Mouse (Mus musculus) adrenal gland, adult 18-20 months (tissue): Measurements from ENCODE around the gene Brca1. TPM values are rescaled to one million over a fixed set of nuclear protein-coding genes. Genes with fewer than 3 reads are reported as not detected.
"Not testable (repeated sequence)": the region's sequence is repeated elsewhere in the genome, so short reads cannot be mapped to it uniquely, and the experiment has no call there.

Experiments
- DNase-seq, 2 experiments: peaks; one replicate each; pipeline ENCODE4 v3.0.0; 2021 to 2022; ENCODE audit warnings: low spot score in 2 of 2
- total RNA-seq, 2 experiments: library from RNA; stranded (reverse); gene quantifications; 1 replicate in 1 of 2; 2 replicates in 1 of 2; pipeline ENCODE4 v1.2.3; 2021

The Brca1 gene
- total RNA-seq, 2 experiments from 2014 or later = 0.80 to 0.96 TPM

GRCm38 (mm10) chr11:101451536-101451935, 100.2 kb downstream of the Brca1 start:
- no peak for DNase-seq

GRCm38 (mm10) chr11:101450394-101450793, 101.4 kb downstream of the Brca1 start:
- no peak for DNase-seq

- DNase-seq = not testable (repeated sequence)
Measured at GRCm38 (mm10) chr11:101449596-101449995, 102.2 kb downstream of the Brca1 start.

GRCm38 (mm10) chr11:101448899-101449298, 102.9 kb downstream of the Brca1 start:
- DNase-seq = no peak

GRCm38 (mm10) chr11:101448274-101448746, 103.4 kb downstream of the Brca1 start, which contains the start of gene Ifi35:
TSS of gene Ifi35 (plus strand) at chr11:101448407.
- DNase-seq = peak; percentile 68 to 69

GRCm38 (mm10) chr11:101447786-101448185, 104.0 kb downstream of the Brca1 start:
- no peak for DNase-seq

GRCm38 (mm10) chr11:101446860-101447259, 104.9 kb downstream of the Brca1 start:
- DNase-seq = not testable (repeated sequence)

GRCm38 (mm10) chr11:101446319-101446718, 105.4 kb downstream of the Brca1 start:
- DNase-seq = no peak

GRCm38 (mm10) chr11:101442760-101443159, 109.0 kb downstream of the Brca1 start:
- no peak for DNase-seq

GRCm38 (mm10) chr11:101442127-101442693, 109.5 kb downstream of the Brca1 start, which contains the start of gene Rpl27:
TSS of gene Rpl27 (plus strand) at chr11:101442298.
- peak; percentile 83 to 87 for DNase-seq

- DNase-seq = not testable (repeated sequence)
Measured at GRCm38 (mm10) chr11:101441450-101442126, 110.2 kb downstream of the Brca1 start.

Other genes starting within 250 kb of the Brca1 start
- 100 to 1,000 TPM; 151 to 161 TPM for gene Becn1, start 249.7 kb downstream of the Brca1 start, total RNA-seq
- gene Psme3, start 235.7 kb downstream of the Brca1 start, total RNA-seq = 100 to 1,000 TPM; 139 to 164 TPM
- 1 to 10 TPM; 6.0 to 7.0 TPM for gene Aoc2, start 226.9 kb downstream of the Brca1 start, total RNA-seq
- 100 to 1,000 TPM in 1 of 2 experiments, 10 to 100 TPM in 1; 40.0 to 124 TPM for gene Aoc3, start 221.3 kb downstream of the Brca1 start, total RNA-seq
- 10 to 100 TPM; 13.0 to 27.5 TPM for gene G6pc, start 184.4 kb downstream of the Brca1 start, total RNA-seq
- 10 to 100 TPM; 29.1 to 38.1 TPM for gene Aarsd1, start 134.3 kb downstream of the Brca1 start, total RNA-seq
- 1 to 10 TPM; 2.7 to 4.7 TPM for gene Gm27029, start 127.2 kb downstream of the Brca1 start, total RNA-seq
- gene Rundc1, start 126.9 kb downstream of the Brca1 start, total RNA-seq = 10 to 100 TPM; 28.2 TPM
- 1 to 10 TPM; 6.1 TPM for gene Ptges3l, start 126.6 kb downstream of the Brca1 start, total RNA-seq
- gene Rpl27, start 109.7 kb downstream of the Brca1 start, total RNA-seq = 10 to 100 TPM; 68.8 to 83.9 TPM
- 10 to 100 TPM; 30.0 to 38.8 TPM for gene Ifi35, start 103.5 kb downstream of the Brca1 start, total RNA-seq
- gene Rnd2, start 87.0 kb downstream of the Brca1 start, total RNA-seq = 10 to 100 TPM in 1 of 2 experiments, 1 to 10 TPM in 1; 9.8 to 14.9 TPM
- 100 to 1,000 TPM; 126 TPM for gene Vat1, start 85.7 kb downstream of the Brca1 start, total RNA-seq
- gene Nbr1, start 194 bp upstream of the Brca1 start, total RNA-seq = 100 to 1,000 TPM; 128 to 165 TPM
- gene Tmem106a, start 30.3 kb upstream of the Brca1 start, total RNA-seq = 10 to 100 TPM; 13.9 to 26.8 TPM
- gene Gm11634, start 47.3 kb upstream of the Brca1 start, total RNA-seq = not detected
- 10 to 100 TPM; 29.3 to 31.3 TPM for gene Rdm1, start 75.2 kb upstream of the Brca1 start, total RNA-seq
- gene Arl4d, start 113.6 kb upstream of the Brca1 start, total RNA-seq = 10 to 100 TPM; 11.6 to 14.3 TPM
- gene Dhx8, start 181.0 kb upstream of the Brca1 start, total RNA-seq = 10 to 100 TPM; 24.2 to 27.7 TPM
- 1 to 10 TPM in 1 of 2 experiments, under 1 TPM in 1; 0.77 to 2.0 TPM for gene Etv4, start 233.4 kb upstream of the Brca1 start, total RNA-seq